Mouse (Mus musculus) heart, embryonic 11.5 days (tissue): Measurements from ENCODE around the gene Gm10300. TPM values are rescaled to one million over a fixed set of nuclear protein-coding genes. Genes with fewer than 3 reads are reported as not detected.
A peak's percentile ranks its signal among the peaks of the same experiment; 100 is the strongest.

Source experiments
- ATAC-seq: fragments of 200-750 bp; cut with Nextera tagmentation; replicated peaks from 2 replicates; pipeline ENCODE4 v1.8.0; 2017; ENCODE audit warnings: moderate library complexity; ENCODE audit not compliant: insufficient number of reproducible peaks, low FRiP score, low TSS enrichment
- H3K27ac ChIP-seq: fragments of 300-500 bp; sonication (generic); 2 replicates; pipeline ENCODE4 v1.5.1; 2014; ENCODE audit warnings: mild to moderate bottlenecking, low read depth, low read length
- H3K27me3 ChIP-seq: fragments of 300-500 bp; sonication (generic); 2 replicates; pipeline ENCODE4 v1.6.1; 2014; ENCODE audit warnings: mild to moderate bottlenecking, low read length, mixed read lengths; ENCODE audit not compliant: control insufficient read depth, insufficient read depth
- H3K36me3 ChIP-seq: fragments of 300-500 bp; sonication (generic); 2 replicates; pipeline ENCODE4 v1.6.1; 2014; ENCODE audit warnings: mild to moderate bottlenecking, low read length, moderate library complexity, mixed read lengths; ENCODE audit not compliant: control insufficient read depth, insufficient read depth
- H3K4me1 ChIP-seq: fragments of 300-500 bp; sonication (generic); 2 replicates; pipeline ENCODE4 v1.6.1; 2014; ENCODE audit warnings: low read length; ENCODE audit not compliant: control insufficient read depth, insufficient read depth
- H3K4me2 ChIP-seq: fragments of 300-500 bp; sonication (generic); 2 replicates; pipeline ENCODE4 v1.6.1; 2014; ENCODE audit warnings: mild to moderate bottlenecking, moderate library complexity
- H3K4me3 ChIP-seq: fragments of 300-500 bp; sonication (generic); 2 replicates; pipeline ENCODE4 v1.5.1; 2014; ENCODE audit warnings: low read depth, low read length
- H3K9ac ChIP-seq: fragments of 300-500 bp; sonication (generic); 2 replicates; pipeline ENCODE4 v1.6.1; 2014; ENCODE audit warnings: mild to moderate bottlenecking, low read depth, low read length, moderate library complexity
- H3K9me3 ChIP-seq: fragments of 300-500 bp; sonication (generic); replicated peaks from 2 replicates; pipeline ENCODE4 v1.6.1; 2016; ENCODE audit warnings: low read length; ENCODE audit not compliant: control insufficient read depth
- WGBS: fragments of 180-500 bp; shearing (Covaris S2); extraction: QIAGEN DNeasy Blood & Tissue Kit; methylation state at CpG from one replicate; pipeline ENCODE4 v1.1.7; 2014; ENCODE audit not compliant: insufficient replicate concordance; 5-methylcytosine and 5-hydroxymethylcytosine counted together
- polyA plus RNA-seq: library from polyadenylated mRNA; unstranded; fragments of >200 nt; fragmentation: Nextera tagmentation; extraction: Ambion mirVana; gene quantifications from 2 replicates; pipeline ENCODE4 v1.2.1, GENCODE M21; 2014

Gm10300 gene
- polyA plus RNA-seq, 1 experiment from 2014 or later, result 0.20 TPM

DNA sequence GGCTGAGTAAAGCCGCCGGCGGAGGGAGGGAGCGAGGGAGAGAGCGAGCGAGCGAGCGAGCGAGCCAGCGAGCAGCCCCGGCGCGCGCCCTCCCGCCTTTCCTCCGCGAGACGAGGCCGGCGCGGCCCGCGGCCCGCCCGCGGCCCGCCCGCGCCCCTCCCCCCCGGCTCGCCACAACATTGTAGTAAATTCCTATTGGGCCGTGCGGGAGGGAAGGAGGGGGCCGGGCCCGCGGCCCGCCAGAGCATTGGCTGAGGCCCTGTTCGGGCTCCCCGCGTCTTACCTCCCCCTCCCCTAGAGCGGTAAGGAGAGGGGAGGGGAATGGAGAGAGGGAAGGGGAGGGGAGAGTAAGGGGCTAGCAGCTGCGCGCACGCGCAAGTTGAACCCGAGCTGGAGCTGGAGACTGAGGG is 25.5 kb upstream of the Gm10300 start:
- WGBS, result under 1% methylated on average over 17 of the region's 46 CpGs
- H3K4me3 ChIP-seq, result peak overlapping the region; percentile 93

DNA sequence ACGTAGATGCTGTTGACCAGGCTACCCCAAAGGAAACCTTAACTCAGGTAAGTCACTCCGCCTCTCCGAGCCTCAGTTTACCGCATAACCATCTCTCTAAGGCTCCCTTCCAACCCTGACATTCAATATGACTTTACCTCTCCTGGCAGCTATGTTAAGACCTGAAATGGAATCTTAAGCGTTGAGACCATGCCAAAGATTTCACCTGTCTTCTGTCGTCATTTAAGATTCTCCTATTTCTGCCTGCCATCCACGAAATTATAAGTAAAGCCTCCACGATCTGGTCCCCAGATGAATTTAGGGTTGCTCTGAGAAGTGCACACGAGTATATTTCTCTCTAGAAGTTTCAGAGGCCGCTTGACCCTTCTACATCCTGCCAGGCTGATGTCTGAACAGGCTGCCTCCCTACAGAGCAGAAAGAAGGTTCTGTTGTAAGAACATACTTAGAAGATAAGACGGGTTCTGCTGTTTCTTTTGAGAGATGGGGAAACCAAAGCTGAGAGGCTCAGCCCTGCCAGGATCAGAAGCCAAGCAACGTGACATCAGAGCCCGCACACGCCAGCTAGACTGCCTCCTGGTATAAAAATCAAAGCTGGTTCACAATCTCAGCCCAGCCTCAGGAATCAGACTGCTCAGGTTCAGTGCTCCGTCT is 24.8 kb upstream of the Gm10300 start:
- Histone ChIP-seq H3K27me3 (no peaks in the 10 kb centered on the region), H3K4me2 (peak overlapping the region; percentile 98), H3K27ac (peak overlapping the region; percentile 29; the same call in 1 of the 2 replicates), H3K9ac (peak overlapping the region; percentile 6; the same call in 1 of the 2 replicates), H3K9me3 (no peaks in the 10 kb centered on the region), H3K4me3 (peak overlapping the region; percentile 93), H3K36me3 (no peaks in the 10 kb centered on the region), H3K4me1 (peaks cover 20% of the 10 kb centered on the region)
- ATAC-seq, result no peak
- 9% methylated on average over 15 of the region's 15 CpGs for WGBS

More for the DNA sequence above, 25.5 kb upstream of the Gm10300 start:
- peak overlapping the region; percentile 98 for H3K4me2 ChIP-seq
- peak; percentile 97 for ATAC-seq
- no peaks in the 10 kb centered on the region for H3K9me3 ChIP-seq
- H3K4me1 ChIP-seq, result peaks cover 24% of the 10 kb centered on the region
- H3K36me3 ChIP-seq, result no peaks in the 10 kb centered on the region
- peak overlapping the region; percentile 86 for H3K27ac ChIP-seq
- peak overlapping the region; percentile 91 for H3K9ac ChIP-seq
- H3K27me3 ChIP-seq, result no peaks in the 10 kb centered on the region

DNA sequence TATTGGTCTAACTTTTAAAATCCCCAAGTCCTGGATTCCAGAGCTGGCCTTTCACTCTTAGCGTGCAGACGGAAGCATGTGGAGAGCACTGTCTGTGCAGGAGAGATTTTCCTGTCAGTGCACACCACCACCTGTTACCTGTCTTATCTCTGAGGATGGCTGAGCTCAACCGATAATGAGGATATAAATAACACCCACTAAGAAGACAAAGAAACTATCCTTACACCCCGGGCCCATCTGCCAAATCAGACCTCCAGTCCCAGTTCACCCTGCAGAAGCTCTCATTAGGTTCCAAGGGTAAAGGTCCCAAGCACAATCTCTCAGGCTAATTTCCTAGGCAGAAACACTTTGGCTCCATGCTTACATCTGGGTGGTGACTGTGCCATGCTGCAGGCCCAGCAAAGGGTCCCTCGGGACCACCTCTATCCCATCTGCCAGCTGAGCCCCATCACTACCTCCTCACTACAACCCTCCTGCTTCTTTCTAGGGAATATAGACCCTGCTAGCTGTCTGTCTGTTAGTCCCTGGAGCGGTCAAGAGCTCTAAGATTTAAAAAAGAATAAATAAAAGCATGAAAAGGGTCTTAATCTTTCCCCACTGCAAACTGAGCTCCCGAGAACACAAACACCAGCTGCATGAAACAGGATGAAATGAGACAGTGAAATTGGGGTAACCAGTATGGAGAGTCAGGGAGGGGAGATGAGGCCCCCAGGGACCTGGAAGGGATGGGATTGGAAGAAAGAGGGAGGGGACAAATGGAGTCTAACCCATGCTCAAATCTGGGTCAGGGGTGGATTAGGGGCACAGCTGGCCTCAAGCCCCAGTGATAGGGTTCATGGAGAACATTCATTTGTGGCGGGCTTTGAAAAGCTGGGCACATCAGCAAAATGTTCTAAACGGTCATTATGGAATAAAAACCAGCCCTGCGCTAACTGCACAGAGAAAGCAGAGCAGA is 22.9 kb upstream of the Gm10300 start:
- no peaks in the 10 kb centered on the region for H3K9me3 ChIP-seq
- ATAC-seq, result no peak
- no peak overlapping the region for H3K27ac ChIP-seq
- H3K27me3 ChIP-seq, result no peaks in the 10 kb centered on the region
- peaks cover 23% of the 10 kb centered on the region for H3K4me1 ChIP-seq
- H3K9ac ChIP-seq, result no peak overlapping the region
- no peaks in the 10 kb centered on the region for H3K36me3 ChIP-seq
- no peak overlapping the region for H3K4me2 ChIP-seq
- 66% methylated on average over 10 of the region's 10 CpGs for WGBS
- no peak overlapping the region for H3K4me3 ChIP-seq

DNA sequence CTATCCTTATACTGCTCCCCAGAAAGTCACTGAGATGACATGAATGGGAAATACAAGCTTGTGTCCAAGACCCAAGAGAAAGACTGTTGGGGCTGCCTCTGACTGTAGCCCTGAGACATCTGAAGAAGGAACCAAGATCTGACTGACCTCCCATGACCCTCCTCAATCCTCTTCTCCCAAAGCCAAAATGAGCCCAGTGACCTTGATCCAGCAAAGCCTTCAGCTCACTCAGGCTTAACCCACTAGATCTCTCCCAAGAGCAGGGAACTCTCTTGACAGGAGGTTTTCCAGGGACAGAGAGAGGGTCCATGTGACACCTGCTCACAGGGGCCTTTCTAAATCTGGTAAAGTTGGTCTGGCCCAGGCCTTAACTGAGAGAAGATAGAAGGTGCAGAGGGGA is 17.2 kb upstream of the Gm10300 start:
- ATAC-seq, result no peak
- no peaks in the 10 kb centered on the region for H3K27me3 ChIP-seq
- H3K4me3 ChIP-seq, result no peak overlapping the region
- no peak overlapping the region for H3K4me2 ChIP-seq
- no peaks in the 10 kb centered on the region for H3K9me3 ChIP-seq
- peaks cover 24% of the 10 kb centered on the region for H3K4me1 ChIP-seq
- H3K9ac ChIP-seq, result no peak overlapping the region
- H3K36me3 ChIP-seq, result no peaks in the 10 kb centered on the region
- no peak overlapping the region for H3K27ac ChIP-seq

DNA sequence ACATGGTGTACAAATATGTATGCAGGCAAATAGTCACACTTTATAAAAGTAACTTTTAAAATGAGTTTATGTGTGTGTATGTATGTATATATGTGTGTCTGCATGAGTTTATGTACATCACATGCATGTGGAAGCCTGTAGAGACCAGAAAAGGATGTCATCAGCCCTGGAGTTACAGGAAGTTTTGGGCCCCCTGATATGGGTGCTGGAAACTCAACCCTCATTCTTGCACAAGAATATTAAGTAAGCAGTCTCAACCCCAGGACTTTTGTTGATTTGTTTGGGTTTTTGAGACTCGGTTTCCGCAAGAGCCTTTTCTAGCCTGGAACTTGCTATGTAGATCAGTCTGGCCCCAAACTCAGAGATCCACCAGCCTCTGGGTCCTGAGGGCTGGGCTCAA is 15.0 kb upstream of the Gm10300 start:
- ATAC-seq, result no peak
- Histone ChIP-seq H3K27ac (no peak overlapping the region), H3K9ac (no peak overlapping the region), H3K36me3 (no peaks in the 10 kb centered on the region), H3K27me3 (no peaks in the 10 kb centered on the region), H3K4me1 (peaks cover 37% of the 10 kb centered on the region), H3K9me3 (no peaks in the 10 kb centered on the region), H3K4me2 (no peak overlapping the region), H3K4me3 (no peak overlapping the region)
- 91% methylated on average over 2 of the region's 2 CpGs for WGBS

DNA sequence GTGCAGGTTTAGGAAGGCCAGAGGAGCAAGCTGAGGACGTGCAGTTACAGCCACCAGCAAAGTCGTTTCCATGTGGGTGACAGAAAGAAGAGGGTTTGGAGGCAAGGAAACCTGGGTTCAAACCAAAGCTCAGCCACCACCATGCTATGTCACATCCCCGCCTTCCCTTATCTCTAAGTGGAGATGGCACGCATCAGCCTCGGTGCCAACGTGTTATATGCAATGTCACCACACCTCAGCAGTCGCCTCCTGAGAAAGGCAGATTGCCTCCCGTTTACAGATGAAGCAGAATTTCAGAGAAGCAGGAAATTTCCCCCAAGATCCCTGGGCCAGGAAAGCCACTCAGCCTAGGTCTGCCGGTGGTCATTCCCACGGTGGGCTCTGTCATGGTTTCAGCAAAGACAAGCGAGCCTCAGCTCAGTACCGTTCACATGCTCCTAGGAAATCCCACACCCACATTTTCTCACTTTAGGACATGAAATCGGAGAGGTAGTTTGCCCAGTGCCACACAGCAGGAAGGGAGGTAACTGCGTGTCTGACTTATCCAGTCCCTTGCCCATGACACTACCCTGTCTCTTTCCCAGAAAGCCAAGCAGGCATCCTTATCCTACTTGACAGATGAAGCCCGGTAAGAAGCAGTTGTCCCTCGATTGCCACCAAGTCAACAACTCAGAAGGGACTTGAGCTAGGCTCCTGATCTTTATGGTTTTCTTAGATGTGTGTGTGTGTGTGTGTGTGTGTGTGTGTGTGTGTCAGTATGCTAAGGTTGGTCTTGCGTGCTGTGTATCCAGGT is 14.3 kb upstream of the Gm10300 start:
- Histone ChIP-seq H3K27me3 (no peaks in the 10 kb centered on the region), H3K4me1 (peaks cover 43% of the 10 kb centered on the region), H3K27ac (no peak overlapping the region), H3K9ac (no peak overlapping the region), H3K9me3 (no peaks in the 10 kb centered on the region), H3K4me3 (no peak overlapping the region), H3K4me2 (no peak overlapping the region), H3K36me3 (no peaks in the 10 kb centered on the region)
- ATAC-seq, result no peak
- 41% methylated on average over 17 of the region's 17 CpGs for WGBS

DNA sequence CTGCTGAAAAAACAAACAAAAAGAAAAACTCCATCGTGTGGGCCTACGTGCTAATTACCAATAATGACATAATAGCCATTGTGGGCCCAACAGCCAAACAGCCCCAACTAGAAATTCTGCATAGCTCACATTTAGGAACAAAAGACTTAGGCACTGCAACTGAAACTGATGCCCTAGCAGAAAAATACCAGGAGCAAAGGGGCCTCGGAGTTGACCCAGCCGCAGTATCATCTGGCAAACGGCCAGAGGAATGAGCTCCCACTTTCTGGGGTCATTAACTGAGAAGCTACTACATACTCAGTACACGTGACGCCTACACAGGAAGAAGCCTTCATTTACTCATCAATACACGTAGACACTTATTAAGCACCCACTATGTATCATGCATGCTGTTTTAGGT is 12.2 kb upstream of the Gm10300 start:
- Histone ChIP-seq H3K4me2 (no peak overlapping the region), H3K9me3 (no peaks in the 10 kb centered on the region), H3K27ac (no peak overlapping the region), H3K36me3 (no peaks in the 10 kb centered on the region), H3K27me3 (no peaks in the 10 kb centered on the region), H3K9ac (no peak overlapping the region), H3K4me1 (peaks cover 59% of the 10 kb centered on the region), H3K4me3 (no peak overlapping the region)
- 74% methylated on average over 8 of the region's 8 CpGs for WGBS
- ATAC-seq, result no peak
